Mouse (Mus musculus): ENCODE data around the gene Slc44a5.
"Not testable (repeated sequence)": the region's sequence is repeated elsewhere in the genome, so short reads cannot be mapped to it uniquely, and the experiment has no call there.

Slc44a5 gene

DNA sequence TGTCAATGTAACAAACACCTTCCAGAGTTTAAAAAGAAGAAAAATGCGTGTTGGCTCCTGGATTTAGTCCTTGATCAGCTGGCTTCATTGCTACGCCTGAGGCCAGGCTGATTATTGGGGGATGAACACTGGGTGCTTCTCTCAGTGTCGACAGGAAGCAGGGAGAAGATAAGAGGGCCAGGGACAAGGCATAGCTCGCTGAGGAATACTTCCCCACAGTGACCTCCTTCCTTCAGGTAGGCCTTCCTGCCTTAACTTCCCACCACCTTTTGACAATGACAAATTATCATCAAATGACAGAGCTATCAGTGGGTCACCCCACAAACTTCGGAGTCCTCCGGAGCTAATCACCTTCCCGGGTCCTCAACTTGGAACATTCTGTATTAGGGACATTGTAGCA lies 242.1 kb downstream of the Slc44a5 start:
- no peak for DNase-seq (ENCODE audit: low read depth in 2 of 2, low spot score in 2 of 2)

DNA sequence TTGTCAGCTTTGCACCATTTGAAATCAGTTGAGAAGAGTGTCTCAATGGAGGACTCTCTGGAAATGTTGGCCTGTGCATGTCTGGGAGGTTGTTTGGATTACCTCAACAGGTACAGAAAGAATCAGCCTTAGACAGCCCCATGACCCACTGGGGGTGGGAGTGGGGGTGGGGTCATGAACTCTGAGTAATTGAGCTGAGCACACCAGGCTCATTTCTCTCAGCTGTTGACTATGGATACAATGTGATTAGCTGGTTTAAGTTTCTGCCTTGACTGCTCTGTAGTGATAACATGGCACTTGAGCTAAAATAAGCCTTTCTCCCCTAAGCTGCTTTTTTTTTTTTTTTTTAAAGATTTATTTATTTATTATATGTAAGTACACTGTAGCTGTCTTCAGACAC lies 242.5 kb downstream of the Slc44a5 start:
- DNase-seq (ENCODE audit: low read depth in 2 of 2, low spot score in 2 of 2): no peak

- no peak for DNase-seq (ENCODE audit: low read depth in 2 of 2, low spot score in 2 of 2)
Observed at GRCm38 (mm10) chr3:154222141-154222591, 248.9 kb downstream of the Slc44a5 start.

- DNase-seq (ENCODE audit: low read depth in 2 of 2, low spot score in 2 of 2): no peak
Observed at GRCm38 (mm10) chr3:154222688-154223087, 249.5 kb downstream of the Slc44a5 start.

DNA sequence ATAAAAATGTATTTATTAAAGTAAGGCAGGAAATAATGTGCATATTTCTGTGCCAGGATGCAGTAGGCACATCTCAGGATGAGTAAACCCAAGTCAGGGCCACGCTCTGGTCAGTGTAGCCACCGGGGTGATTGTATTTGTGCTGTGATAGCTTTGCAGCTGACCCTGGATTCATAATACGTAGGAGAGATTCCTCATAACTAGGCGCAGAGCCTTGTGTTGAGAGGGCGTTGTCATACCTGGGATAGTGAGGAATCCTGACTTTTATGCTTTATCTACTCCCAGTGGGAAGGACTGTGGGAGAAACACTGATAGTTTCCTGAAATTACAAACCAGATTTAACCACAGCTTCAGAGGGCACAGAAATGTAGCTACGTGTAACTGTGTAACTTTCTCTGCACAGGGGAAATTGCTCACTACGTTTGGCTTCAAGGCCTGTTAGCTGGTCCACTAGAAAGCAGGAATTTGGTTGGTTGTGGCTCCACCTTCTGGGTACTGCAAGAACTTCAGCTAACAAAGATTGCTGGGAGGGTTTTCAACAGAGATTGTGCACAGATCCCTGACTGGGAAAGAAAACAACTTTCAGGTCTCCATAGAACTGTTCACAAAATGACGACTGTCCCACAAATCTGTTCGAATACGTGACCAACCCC lies 253.0 kb downstream of the Slc44a5 start:
- DNase-seq (ENCODE audit: low read depth in 2 of 2, low spot score in 2 of 2): no peak

DNA sequence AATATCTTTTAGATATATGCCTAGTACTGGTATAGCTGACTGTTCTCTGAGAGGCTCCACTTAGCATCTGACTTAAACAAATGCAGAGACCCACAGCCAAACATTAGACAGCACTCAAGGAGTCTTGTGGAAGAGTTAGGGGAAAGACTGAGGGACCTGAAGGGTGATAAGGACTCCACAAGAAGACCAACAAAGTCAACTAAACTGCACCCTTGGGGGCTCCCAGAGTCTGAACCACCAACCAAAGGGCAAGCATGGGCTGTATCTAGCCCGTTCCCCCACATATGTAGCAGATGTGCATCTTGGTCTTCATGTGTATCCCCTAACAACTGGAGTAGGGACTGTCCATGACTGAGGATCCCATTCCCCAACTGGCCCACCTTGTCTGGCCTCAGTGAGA lies 271.7 kb downstream of the Slc44a5 start:
- DNase-seq (ENCODE audit: low read depth in 2 of 2, low spot score in 2 of 2): no peak

DNA sequence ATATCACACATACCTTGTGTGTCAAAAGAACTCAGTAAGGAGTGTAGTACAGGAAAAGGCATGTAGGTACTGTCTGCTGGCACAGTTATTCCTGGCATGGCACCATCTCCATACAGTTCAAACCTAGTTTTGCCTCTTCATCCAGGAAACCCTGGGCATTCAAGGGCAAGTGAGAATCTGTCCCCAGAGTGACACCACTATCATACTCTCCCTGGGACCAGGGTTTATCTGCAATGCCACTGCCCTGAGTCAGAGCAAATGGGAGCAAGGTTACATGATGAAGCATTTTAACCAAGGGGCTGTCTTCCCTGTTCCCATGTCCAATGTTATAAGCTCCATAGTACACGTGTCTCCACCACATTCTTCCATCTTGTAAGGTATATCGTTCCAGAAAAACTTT lies 278.2 kb downstream of the Slc44a5 start:
- no peak for DNase-seq (ENCODE audit: low read depth in 2 of 2, low spot score in 2 of 2)

GRCm38 (mm10) chr3:154252219-154252618 lies 279.0 kb downstream of the Slc44a5 start:
- DNase-seq (ENCODE audit: low read depth in 2 of 2, low spot score in 2 of 2): no peak

- not testable (repeated sequence) for DNase-seq (ENCODE audit: low read depth in 2 of 2, low spot score in 2 of 2)
Observed at GRCm38 (mm10) chr3:154254187-154254586, 281.0 kb downstream of the Slc44a5 start.

DNA sequence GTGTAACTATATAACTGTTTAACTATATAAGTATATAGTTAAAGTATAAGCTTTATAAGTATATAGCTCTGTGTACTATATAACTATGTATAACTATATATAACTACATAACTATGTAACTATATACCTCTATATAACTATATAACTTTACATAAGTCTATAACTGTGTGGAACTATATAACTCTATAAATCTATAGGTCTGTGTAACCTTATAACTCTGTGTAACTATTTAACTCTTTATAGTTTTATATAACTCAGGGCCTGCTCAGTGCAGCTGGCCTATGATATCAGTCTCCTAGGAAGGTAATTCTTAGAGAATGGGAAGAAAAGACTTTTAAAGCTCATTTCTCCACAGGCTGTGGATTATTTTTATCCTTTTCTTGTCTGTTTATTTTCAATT lies 284.1 kb downstream of the Slc44a5 start:
- no peak for DNase-seq (ENCODE audit: low read depth in 2 of 2, low spot score in 2 of 2)

- DNase-seq (ENCODE audit: low read depth in 2 of 2, low spot score in 2 of 2): no peak
Observed at GRCm38 (mm10) chr3:154268313-154268712, 295.1 kb downstream of the Slc44a5 start.

- DNase-seq (ENCODE audit: low read depth in 2 of 2, low spot score in 2 of 2): no peak
Observed at GRCm38 (mm10) chr3:154269757-154270366, 296.6 kb downstream of the Slc44a5 start.

- DNase-seq (ENCODE audit: low read depth in 2 of 2, low spot score in 2 of 2): no peak
Observed at GRCm38 (mm10) chr3:154274681-154275080, 301.4 kb downstream of the Slc44a5 start.

DNA sequence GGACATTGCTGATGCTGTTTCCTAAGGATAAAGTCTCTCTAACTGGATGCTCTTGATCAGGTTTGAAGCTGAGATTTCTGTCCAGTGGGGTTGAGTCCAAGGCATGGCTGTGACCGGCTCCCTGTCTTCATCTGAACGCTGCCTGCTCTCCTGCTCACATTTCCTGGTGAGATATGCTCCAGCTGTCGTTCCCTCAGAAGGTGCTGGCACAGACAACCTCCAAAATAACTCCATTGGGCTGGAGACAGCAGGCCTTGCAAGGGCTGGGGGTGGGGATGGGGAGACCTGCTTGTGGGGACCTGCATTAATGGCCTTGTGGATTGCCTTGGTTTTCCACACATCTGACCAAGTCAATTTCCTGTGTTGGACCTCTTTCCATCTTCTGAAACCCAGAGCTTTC lies 311.0 kb downstream of the Slc44a5 start:
- no peak for DNase-seq (ENCODE audit: low read depth in 2 of 2, low spot score in 2 of 2)

GRCm38 (mm10) chr3:154285351-154285750 lies 312.1 kb downstream of the Slc44a5 start:
- DNase-seq (ENCODE audit: low read depth in 2 of 2, low spot score in 2 of 2): no peak

DNA sequence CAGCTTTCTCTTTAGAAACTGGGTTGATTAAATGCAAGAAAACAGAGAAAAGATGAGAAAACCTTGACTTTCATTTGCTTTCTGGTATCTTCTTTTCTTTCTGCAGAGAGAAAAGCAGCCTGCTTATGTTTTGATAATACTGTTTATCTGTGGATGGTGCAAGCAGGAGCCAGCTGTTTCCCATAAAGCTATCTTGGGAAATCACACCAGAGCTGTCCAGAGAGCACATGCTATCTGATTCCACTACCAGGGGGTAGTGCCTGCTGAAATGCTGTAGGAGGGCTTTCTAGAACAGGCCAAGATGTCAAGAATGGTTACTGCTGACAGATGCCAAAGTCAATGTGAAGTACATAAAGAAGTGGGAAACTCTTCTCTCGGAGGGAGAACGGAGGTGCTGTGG lies 314.0 kb downstream of the Slc44a5 start:
- no peak for DNase-seq (ENCODE audit: low read depth in 2 of 2, low spot score in 2 of 2)

DNA sequence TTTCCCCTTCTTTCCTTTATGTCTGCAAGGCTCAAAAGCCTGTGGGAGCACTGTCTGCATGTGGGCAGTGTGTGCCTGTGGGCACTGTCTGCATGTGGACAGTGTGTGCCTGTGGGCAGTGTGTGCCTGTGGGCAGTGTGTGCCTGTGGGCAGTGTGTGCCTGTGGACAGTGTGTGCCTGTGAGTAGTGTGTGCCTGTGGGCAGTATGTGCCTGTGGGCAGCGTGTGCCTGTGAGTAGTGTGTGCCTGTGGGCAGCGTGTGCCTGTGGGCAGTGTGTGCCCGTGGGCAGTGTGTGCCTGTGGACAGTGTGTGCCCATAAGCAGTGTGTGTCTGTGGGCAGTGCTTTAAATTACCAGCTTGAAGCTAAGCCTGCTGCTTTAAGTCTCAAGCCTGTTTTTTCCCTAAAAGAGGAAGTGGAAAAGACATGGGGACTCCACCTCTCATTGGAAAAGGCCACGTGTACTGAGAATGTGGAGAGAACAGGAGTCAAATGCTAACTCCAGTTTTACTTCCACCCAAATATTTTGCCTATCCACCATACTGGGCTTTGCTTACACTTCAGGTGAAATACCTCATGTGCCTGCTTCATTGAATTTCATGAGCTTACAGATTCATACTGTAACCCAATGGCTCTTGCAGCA lies 315.3 kb downstream of the Slc44a5 start:
- DNase-seq (ENCODE audit: low read depth in 2 of 2, low spot score in 2 of 2): no peak

- DNase-seq (ENCODE audit: low read depth in 2 of 2, low spot score in 2 of 2): no peak
Observed at GRCm38 (mm10) chr3:154290351-154290750, 317.1 kb downstream of the Slc44a5 start.

DNA sequence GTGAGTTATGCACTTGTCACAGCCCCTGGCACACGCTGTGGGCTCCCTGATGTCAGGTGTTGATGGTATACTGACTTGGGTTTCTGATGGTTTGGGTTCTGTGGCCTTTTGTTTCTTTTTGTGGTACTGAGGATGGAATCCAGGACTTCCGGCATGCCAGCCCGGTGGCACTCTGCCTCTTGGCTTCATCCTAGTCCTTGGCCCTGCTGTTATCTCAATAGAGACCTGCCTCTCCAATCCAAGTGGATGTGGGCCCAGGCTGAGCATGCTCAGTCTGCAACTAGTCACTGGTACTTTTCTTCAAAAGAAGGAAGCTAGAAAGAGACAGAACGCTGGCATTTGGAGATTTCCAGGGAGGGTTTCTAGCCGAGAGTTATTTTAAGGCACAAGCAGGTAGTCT lies 318.9 kb downstream of the Slc44a5 start:
- no peak for DNase-seq (ENCODE audit: low read depth in 2 of 2, low spot score in 2 of 2)

DNA sequence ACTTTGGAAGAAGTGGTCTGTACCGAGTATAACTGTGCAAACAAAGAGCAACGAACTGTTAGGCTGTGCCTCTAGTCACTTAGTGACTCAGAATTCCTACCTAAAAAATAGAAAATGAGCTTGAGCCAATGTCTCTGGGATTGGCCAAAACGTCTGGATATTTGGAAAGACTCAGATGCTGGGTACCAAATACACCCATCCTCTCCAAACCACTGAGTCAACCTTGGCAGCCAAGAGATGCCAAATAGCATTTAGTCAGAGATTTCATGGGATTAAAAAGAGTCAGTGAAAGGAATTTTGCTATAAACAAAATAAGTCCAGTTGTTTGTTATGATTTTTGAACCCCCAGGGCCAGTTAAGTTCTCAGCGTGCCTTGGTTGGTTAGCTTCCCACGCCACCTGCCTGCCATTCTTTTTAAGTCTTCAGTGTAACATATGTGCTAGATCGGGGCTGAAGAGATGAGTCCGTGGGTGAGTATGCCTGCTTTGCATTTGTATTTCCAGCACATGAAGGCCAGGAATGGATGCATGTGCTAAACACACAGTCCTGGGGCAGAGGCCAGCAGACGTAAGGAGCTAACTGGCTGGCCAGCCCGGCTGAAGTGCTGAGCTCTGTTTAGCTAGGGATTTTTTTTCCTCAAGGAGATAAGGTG lies 320.7 kb downstream of the Slc44a5 start:
- DNase-seq (ENCODE audit: low read depth in 2 of 2, low spot score in 2 of 2): no peak

GRCm38 (mm10) chr3:154294924-154295834 lies 321.9 kb downstream of the Slc44a5 start:
- DNase-seq (ENCODE audit: low read depth in 2 of 2, low spot score in 2 of 2): no peak
